Mouse (Mus musculus) lung, postnatal 0 days (tissue): ENCODE measurements around the gene Naa50.

ENCODE experiments used
- CTCF ChIP-seq: IDR thresholded peaks from 2 replicates; pipeline ENCODE4 v1.5.1; 2016; ENCODE audit warnings: antibody characterized with exemption, mild to moderate bottlenecking
- EP300 ChIP-seq: IDR thresholded peaks from 2 replicates; pipeline ENCODE4 v1.6.1; 2016; ENCODE audit warnings: antibody characterized with exemption, mild to moderate bottlenecking, control low read depth

DNA sequence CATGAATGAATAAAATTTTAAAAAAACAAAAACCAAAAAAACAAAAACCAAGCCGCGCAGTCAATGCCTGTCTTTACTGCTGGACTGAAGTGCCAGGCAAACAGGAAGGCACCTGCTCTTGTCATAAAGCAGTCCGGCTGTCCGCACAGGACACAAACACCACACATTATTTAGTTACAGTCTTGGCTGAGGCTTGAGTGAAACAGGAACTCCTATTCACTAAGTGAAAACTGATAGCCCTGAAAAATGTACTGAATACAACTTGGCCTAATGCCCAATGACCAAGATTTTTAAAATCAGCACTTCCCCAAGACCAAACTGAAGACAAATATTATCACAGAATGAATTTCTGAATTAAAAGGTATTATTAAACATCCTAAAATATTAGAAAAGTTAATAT lies 13.2 kb upstream of the Naa50 start:
- TF ChIP-seq CTCF (no peak), EP300 (no peak)
